Mouse (Mus musculus) hindbrain, embryonic 12.5 days (tissue): ENCODE results near the gene Ubn1. TPM values are rescaled to one million over a fixed set of nuclear protein-coding genes. Genes with fewer than 3 reads are reported as not detected.

ENCODE experiments used
- ATAC-seq: fragments of 200-750 bp; cut with Nextera tagmentation; 2 replicates; pipeline ENCODE4 v1.8.0; 2017; ENCODE audit warnings: moderate TSS enrichment; ENCODE audit not compliant: low FRiP score
- H3K27ac ChIP-seq: fragments of 300-500 bp; sonication (generic); 2 replicates; pipeline ENCODE4 v1.5.1; 2016; ENCODE audit warnings: mild to moderate bottlenecking
- H3K27me3 ChIP-seq: fragments of 300-500 bp; sonication (generic); 2 replicates; pipeline ENCODE4 v1.6.1; 2016; ENCODE audit warnings: mild to moderate bottlenecking
- H3K36me3 ChIP-seq: fragments of 300-500 bp; sonication (generic); 2 replicates; pipeline ENCODE4 v1.6.1; 2016; ENCODE audit warnings: mild to moderate bottlenecking
- H3K4me1 ChIP-seq: fragments of 300-500 bp; sonication (generic); 2 replicates; pipeline ENCODE4 v1.6.1; 2016
- H3K4me2 ChIP-seq: fragments of 300-500 bp; sonication (generic); replicated peaks from 2 replicates; pipeline ENCODE4 v1.6.1; 2016; ENCODE audit warnings: mild to moderate bottlenecking
- H3K4me3 ChIP-seq: fragments of 300-500 bp; sonication (generic); 2 replicates; pipeline ENCODE4 v1.5.1; 2016; ENCODE audit warnings: mild to moderate bottlenecking
- H3K9ac ChIP-seq: fragments of 300-500 bp; sonication (generic); 2 replicates; pipeline ENCODE4 v1.6.1; 2016; ENCODE audit warnings: mild to moderate bottlenecking, moderate library complexity
- H3K9me3 ChIP-seq: fragments of 300-500 bp; sonication (generic); replicated peaks from 2 replicates; pipeline ENCODE4 v1.6.1; 2016; ENCODE audit warnings: mild to moderate bottlenecking
- WGBS: fragments of 180-500 bp; shearing (Covaris S2); methylation state at CpG from one replicate; pipeline ENCODE4 v1.1.7; 2016; 5-methylcytosine and 5-hydroxymethylcytosine counted together
- polyA plus RNA-seq: library from polyadenylated mRNA; unstranded; fragments of >200 nt; fragmentation: Nextera tagmentation; extraction: Ambion mirVana; gene quantifications from 2 replicates; pipeline ENCODE4 v1.2.1, GENCODE M21; 2016

The Ubn1 gene
- polyA plus RNA-seq: 25.0 and 25.4 TPM in 2 replicates

DNA sequence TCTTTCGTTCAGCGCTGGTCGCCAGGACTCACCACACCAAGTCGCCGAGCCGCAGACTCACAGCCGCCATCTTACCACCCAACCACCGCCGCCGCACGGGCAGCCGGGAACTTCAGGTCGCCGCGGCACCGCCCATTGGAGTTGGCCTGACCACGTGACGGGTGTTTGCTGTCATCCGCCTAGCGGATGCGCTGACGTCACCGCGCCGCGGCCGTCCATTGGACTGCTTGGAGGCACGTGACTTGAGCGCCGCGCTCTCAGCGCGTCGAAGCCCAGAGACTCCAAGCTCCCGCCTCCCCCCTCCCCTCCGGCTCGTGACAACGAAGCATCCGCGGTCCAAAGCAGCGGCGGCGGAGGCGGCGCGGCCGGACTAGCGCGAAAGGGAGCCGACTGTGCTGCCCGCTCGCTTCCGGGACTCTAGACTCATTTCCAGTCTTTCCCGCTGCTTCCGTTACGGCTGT lies at the start of gene Ubn1, which contains the start of gene Glyr1:
Gene Ubn1 (plus strand): TSS at position 284 of the 461 bp plus-strand sequence.
Gene Glyr1 (minus strand): TSS at position 90 of the 461 bp plus-strand sequence.
- peak; percentile 99 for ATAC-seq
- Histone ChIP-seq H3K4me3 (peak within 1 kb of the TSS; percentile 86), H3K27me3 (no peaks in the 10 kb centered on the region), H3K4me2 (peak within 1 kb of the TSS; percentile 89), H3K36me3 (peaks cover 33% of the 10 kb centered on the region), H3K4me1 (peaks cover 27% of the 10 kb centered on the region), H3K9me3 (no peaks in the 10 kb centered on the region), H3K9ac (peak within 1 kb of the TSS; percentile 93), H3K27ac (peak within 1 kb of the TSS; percentile 95)
- under 1% methylated on average over 55 of the region's 56 CpGs for WGBS

- H3K4me2 ChIP-seq: no peak overlapping the region
- no peaks in the 10 kb centered on the region for H3K4me1 ChIP-seq
- no peak overlapping the region for H3K27ac ChIP-seq
- WGBS: 79% methylated on average over 3 of the region's 3 CpGs
- no peaks in the 10 kb centered on the region for H3K36me3 ChIP-seq
- H3K4me3 ChIP-seq: no peak overlapping the region
- ATAC-seq: no peak
- H3K9me3 ChIP-seq: no peaks in the 10 kb centered on the region
- H3K9ac ChIP-seq: no peak overlapping the region
- H3K27me3 ChIP-seq: no peaks in the 10 kb centered on the region
Observed at GRCm38 (mm10) chr16:5000611-5001010, 49.2 kb upstream of the Ubn1 start.

- 50% methylated on average over 5 of the region's 5 CpGs for WGBS
- no peak within 1 kb of the TSS for H3K27ac ChIP-seq
Observed at GRCm38 (mm10) chr16:5007067-5007466, 42.8 kb upstream of the Ubn1 start, which contains the start of gene Smim22. Smim22 (plus strand) TSS chr16:5007288.

GRCm38 (mm10) chr16:5007492-5007891 lies 42.4 kb upstream of the Ubn1 start:
- 0 out of 2 replicates have a peak, but pooled peaks have one; percentile 7 for ATAC-seq
- WGBS: 54% methylated on average over 6 of the region's 6 CpGs
- peaks cover 6% of the 10 kb centered on the region for H3K4me1 ChIP-seq
- no peaks in the 10 kb centered on the region for H3K9me3 ChIP-seq
- H3K9ac ChIP-seq: no peak overlapping the region
- no peak overlapping the region for H3K27ac ChIP-seq
- no peaks in the 10 kb centered on the region for H3K27me3 ChIP-seq
- no peak overlapping the region for H3K4me3 ChIP-seq
- no peak overlapping the region for H3K4me2 ChIP-seq
- peaks cover 17% of the 10 kb centered on the region for H3K36me3 ChIP-seq

More at GRCm38 (mm10) chr16:5007067-5007466, 42.8 kb upstream of the Ubn1 start, which contains the start of gene Smim22:
- H3K9ac ChIP-seq: no peak within 1 kb of the TSS
- no peaks in the 10 kb centered on the region for H3K9me3 ChIP-seq
- H3K4me1 ChIP-seq: peaks cover 2% of the 10 kb centered on the region
- H3K36me3 ChIP-seq: peaks cover 17% of the 10 kb centered on the region
- 0 out of 2 replicates have a peak, but pooled peaks have one; percentile 9 for ATAC-seq
- no peaks in the 10 kb centered on the region for H3K27me3 ChIP-seq
- no peak within 1 kb of the TSS for H3K4me3 ChIP-seq
- H3K4me2 ChIP-seq: no peak within 1 kb of the TSS

- no peak overlapping the region for H3K4me2 ChIP-seq
- H3K4me3 ChIP-seq: no peak overlapping the region
- no peak for ATAC-seq
- no peak overlapping the region for H3K27ac ChIP-seq
- WGBS: 84% methylated on average over 12 of the region's 12 CpGs
- H3K4me1 ChIP-seq: peaks cover 12% of the 10 kb centered on the region
- peaks cover 17% of the 10 kb centered on the region for H3K36me3 ChIP-seq
- H3K9me3 ChIP-seq: no peaks in the 10 kb centered on the region
- no peaks in the 10 kb centered on the region for H3K27me3 ChIP-seq
- no peak overlapping the region for H3K9ac ChIP-seq
Observed at GRCm38 (mm10) chr16:5008076-5008475, 41.8 kb upstream of the Ubn1 start.

DNA sequence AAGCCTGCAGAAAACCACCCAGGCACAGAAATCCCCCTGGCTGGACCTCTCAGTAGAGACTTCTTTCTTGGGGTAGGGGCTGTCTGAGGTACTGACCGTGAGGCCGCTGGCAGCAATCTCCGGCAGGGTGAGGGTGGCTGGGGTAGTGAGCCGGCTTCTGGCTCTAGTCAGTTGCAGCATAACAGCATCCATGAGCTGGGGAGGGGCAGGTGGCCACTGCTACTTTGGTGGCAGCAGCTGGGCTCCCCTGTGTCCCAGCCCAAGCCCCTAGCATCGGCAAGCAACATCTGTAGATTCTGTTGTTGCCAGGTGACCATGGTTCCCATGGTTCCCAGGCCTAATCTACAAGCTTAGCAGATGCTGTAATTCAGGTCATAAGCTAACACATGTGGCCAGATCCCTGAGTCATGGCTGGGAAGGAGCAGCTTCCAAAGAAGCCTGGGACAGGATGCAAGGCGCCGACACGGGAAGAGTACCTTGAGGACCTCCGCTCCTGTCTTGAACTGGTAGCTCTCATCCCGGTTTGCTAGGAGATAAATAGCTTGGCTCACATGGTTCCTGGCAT lies 39.4 kb upstream of the Ubn1 start:
- ATAC-seq: no peak
- Histone ChIP-seq H3K4me1 (peaks cover 12% of the 10 kb centered on the region), H3K9ac (no peak overlapping the region), H3K36me3 (peaks cover 28% of the 10 kb centered on the region), H3K27me3 (no peaks in the 10 kb centered on the region), H3K4me2 (no peak overlapping the region), H3K27ac (no peak overlapping the region), H3K9me3 (no peaks in the 10 kb centered on the region), H3K4me3 (no peak overlapping the region)
- WGBS: 87% methylated on average over 10 of the region's 10 CpGs

DNA sequence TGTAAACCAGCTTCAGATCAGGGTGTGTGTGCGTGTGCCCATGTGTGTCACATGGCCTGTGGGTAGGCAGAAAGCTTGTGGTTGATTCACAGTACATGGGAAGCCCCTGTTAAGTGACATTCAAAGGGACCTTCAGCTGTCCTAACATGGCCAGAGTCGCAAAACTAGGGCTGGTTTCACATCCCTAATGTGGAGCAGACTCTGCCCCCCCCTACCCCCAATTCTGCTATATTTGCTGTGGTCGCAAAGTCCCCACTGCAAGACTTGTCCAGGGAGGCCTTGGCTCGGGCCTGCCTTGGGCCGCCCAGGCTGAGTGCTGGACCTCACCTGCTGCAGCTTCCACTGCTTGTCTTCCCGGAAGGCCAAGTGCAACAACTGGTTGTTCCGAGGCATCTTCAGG lies 38.6 kb upstream of the Ubn1 start:
- Histone ChIP-seq H3K27ac (no peak overlapping the region), H3K9ac (no peak overlapping the region), H3K4me1 (peaks cover 12% of the 10 kb centered on the region), H3K9me3 (no peaks in the 10 kb centered on the region), H3K4me2 (no peak overlapping the region), H3K27me3 (no peaks in the 10 kb centered on the region), H3K4me3 (no peak overlapping the region), H3K36me3 (peaks cover 37% of the 10 kb centered on the region)
- no peak for ATAC-seq
- WGBS: 90% methylated on average over 7 of the region's 7 CpGs

GRCm38 (mm10) chr16:5012036-5013005 lies 37.5 kb upstream of the Ubn1 start:
- H3K27ac ChIP-seq: peak overlapping the region; percentile 87; the same call in 1 of the 2 replicates
- 57% methylated on average over 13 of the region's 13 CpGs for WGBS
- peak overlapping the region; percentile 83 for H3K9ac ChIP-seq

GRCm38 (mm10) chr16:5013054-5013838 lies 36.6 kb upstream of the Ubn1 start, which contains the start of gene Rogdi:
Rogdi (minus strand) TSS chr16:5013553.
- Histone ChIP-seq H3K4me3 (peak within 1 kb of the TSS; percentile 73), H3K9ac (peak within 1 kb of the TSS; percentile 83), H3K27me3 (no peaks in the 10 kb centered on the region), H3K36me3 (peaks cover 56% of the 10 kb centered on the region), H3K9me3 (no peaks in the 10 kb centered on the region), H3K27ac (peak within 1 kb of the TSS; percentile 87), H3K4me2 (peak within 1 kb of the TSS; percentile 86), H3K4me1 (peaks cover 12% of the 10 kb centered on the region)
- WGBS: under 1% methylated on average over 52 of the region's 63 CpGs
- peak; percentile 99 for ATAC-seq

More at GRCm38 (mm10) chr16:5012036-5013005, 37.5 kb upstream of the Ubn1 start:
- peak overlapping the region; percentile 73 for H3K4me3 ChIP-seq
- ATAC-seq: no peak
- H3K4me2 ChIP-seq: peak overlapping the region; percentile 86
- H3K4me1 ChIP-seq: peaks cover 12% of the 10 kb centered on the region
- no peaks in the 10 kb centered on the region for H3K27me3 ChIP-seq
- H3K9me3 ChIP-seq: no peaks in the 10 kb centered on the region
- peaks cover 47% of the 10 kb centered on the region for H3K36me3 ChIP-seq

- no peak overlapping the region for H3K4me2 ChIP-seq
- no peak overlapping the region; the same call in 1 of the 2 replicates for H3K27ac ChIP-seq
- H3K36me3 ChIP-seq: peaks cover 66% of the 10 kb centered on the region
- 95% methylated on average over 4 of the region's 4 CpGs for WGBS
- ATAC-seq: no peak
- H3K27me3 ChIP-seq: no peaks in the 10 kb centered on the region
- no peak overlapping the region for H3K9ac ChIP-seq
- no peaks in the 10 kb centered on the region for H3K9me3 ChIP-seq
- H3K4me1 ChIP-seq: peaks cover 12% of the 10 kb centered on the region
- no peak overlapping the region for H3K4me3 ChIP-seq
Observed at GRCm38 (mm10) chr16:5014578-5014977, 35.3 kb upstream of the Ubn1 start.

GRCm38 (mm10) chr16:5024021-5024420 lies 25.8 kb upstream of the Ubn1 start:
- H3K9me3 ChIP-seq: no peaks in the 10 kb centered on the region
- no peak overlapping the region for H3K27ac ChIP-seq
- H3K4me2 ChIP-seq: no peak overlapping the region
- no peaks in the 10 kb centered on the region for H3K27me3 ChIP-seq
- peaks cover 96% of the 10 kb centered on the region for H3K36me3 ChIP-seq
- no peak for ATAC-seq
- 97% methylated on average over 3 of the region's 3 CpGs for WGBS
- no peaks in the 10 kb centered on the region for H3K4me1 ChIP-seq
- no peak overlapping the region for H3K4me3 ChIP-seq
- no peak overlapping the region for H3K9ac ChIP-seq
